In the genomic region with DNA sequence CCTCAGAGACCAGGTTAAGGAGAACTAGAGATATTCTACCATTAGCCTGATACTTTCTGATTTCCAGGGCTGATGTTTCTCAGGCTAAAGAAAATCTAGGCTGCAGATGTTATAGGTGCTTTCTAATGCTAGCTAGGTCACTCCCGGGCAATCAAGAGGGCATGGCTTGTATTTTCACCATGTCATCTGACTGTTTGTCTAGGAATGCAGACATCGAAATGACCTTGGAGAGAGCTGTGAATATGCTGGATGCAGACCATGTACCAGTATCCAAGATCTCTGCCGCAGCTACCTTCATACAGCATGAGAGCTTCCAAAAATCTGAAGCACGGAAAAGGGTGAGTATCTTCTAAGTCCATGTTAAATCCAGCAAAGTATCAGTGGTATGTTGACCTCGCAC, we compare ENCODE assay signal across 22 mouse cellular contexts. TPM values are rescaled to one million over a fixed set of nuclear protein-coding genes. Genes with fewer than 3 reads are reported as not detected.
DNase-seq lines count a peak whose midpoint lies in the region; ATAC-seq and TF ChIP-seq lines count a peak whose summit lies in the region.
"Had no signal": no experiment of that assay in that cellular context is flagged by ENCODE, and none has a peak within 500 bp of the region (broad histone marks: within the 10 kb centered on the region; RNA-seq: fewer than 3 reads in every experiment).

No protein-coding gene starts in this region.

- ATAC-seq in heart, embryonic 14.5 days (ENCODE audit: insufficient number of reproducible peaks, insufficient read depth, low FRiP score, low read depth), result no peak
- ATAC-seq in heart, embryonic 16.5 days (replicated peaks; ENCODE audit: extremely low read depth, insufficient read depth, low FRiP score), result peak; percentile 70; the same call in 1 of the 2 replicates
- ATAC-seq: forebrain, embryonic 14.5 days had no signal

- H3K9me3 ChIP-seq in heart, embryonic 14.5 days (ENCODE audit: control insufficient read depth, low read length), result no peaks in the 10 kb centered on the region
- no peaks in the 10 kb centered on the region for H3K9me3 ChIP-seq in heart, embryonic 16.5 days (replicated peaks; ENCODE audit: control insufficient read depth, low read length)
- no peaks in the 10 kb centered on the region for H3K9me3 ChIP-seq in heart, embryonic 10.5 days
- H3K9me3 ChIP-seq: embryonic facial prominence, embryonic 13.5 days; embryonic facial prominence, embryonic 15.5 days; forebrain, embryonic 10.5 days; forebrain, embryonic 12.5 days had no signal

- WGBS in heart, adult 2 months, result 63% methylated on average over 5 of the region's 5 CpGs
- 52% methylated on average over 5 of the region's 5 CpGs for WGBS in heart, embryonic 14.5 days
- 62% methylated on average over 5 of the region's 5 CpGs for WGBS in heart, embryonic 16.5 days
- WGBS in heart, embryonic 10.5 days, result 83% methylated on average over 5 of the region's 5 CpGs

- no peak for DNase-seq in heart, adult 2 months
- DNase-seq in heart, postnatal 36 days, result no peak
- no peak for DNase-seq in heart, postnatal 25 days (ENCODE audit: low spot score)
- DNase-seq in heart, embryonic 10.5 days (ENCODE audit: low spot score), result no peak
- DNase-seq: adrenal gland, adult 2 months; adrenal gland, postnatal 10 days; adrenal gland, postnatal 25 days; cerebellum, adult 11 months; cerebellum, adult 18-20 months; cerebellum, adult 8-10 months; cerebellum, adult 9-11 months; cerebellum, postnatal 14 days; cerebellum, postnatal 36 days; embryo, embryonic 11 days had no signal

- no peaks in the 10 kb centered on the region; the same call in 1 of the 2 replicates for H3K79me2 ChIP-seq in heart, adult 2 months (replicated peaks; ENCODE audit: control insufficient read depth, insufficient read depth, low read length)

- H3K4me3 ChIP-seq in heart, adult 2 months, result no peak overlapping the region
- H3K4me3 ChIP-seq in heart, embryonic 14.5 days (ENCODE audit: control insufficient read depth in 1 of 2, insufficient read depth in 1 of 2, low read depth in 1 of 2, low read length in 2 of 2), result no peak overlapping the region
- no peak overlapping the region for H3K4me3 ChIP-seq in heart, embryonic 16.5 days (ENCODE audit: low read length)
- H3K4me3 ChIP-seq in heart, embryonic 10.5 days, result no peak overlapping the region
- H3K4me3 ChIP-seq: embryonic facial prominence, embryonic 13.5 days; embryonic facial prominence, embryonic 15.5 days; erythroblast, embryonic 14.5 days; forebrain, embryonic 10.5 days; forebrain, embryonic 12.5 days had no signal

- H3K27ac ChIP-seq in heart, adult 2 months, result peak overlapping the region; percentile 47
- peak overlapping the region; percentile 56 to 77; a peak in 3 of 4 replicates for H3K27ac ChIP-seq in heart, embryonic 14.5 days (replicated peaks in 1 of 2; ENCODE audit: control insufficient read depth in 1 of 2, insufficient read depth in 1 of 2, low read depth in 2 of 2, low read length in 2 of 2)
- peak overlapping the region; percentile 43 for H3K27ac ChIP-seq in heart, embryonic 16.5 days (ENCODE audit: low read length)
- H3K27ac ChIP-seq in heart, embryonic 10.5 days, result no peak overlapping the region
- H3K27ac ChIP-seq: embryonic facial prominence, embryonic 13.5 days; embryonic facial prominence, embryonic 15.5 days; forebrain, embryonic 10.5 days; forebrain, embryonic 12.5 days had no signal

- intact Hi-C loops in heart, adult 2 months (cut with DNase I), result no loop called here
- intact Hi-C loops in heart, postnatal 36 days (cut with DNase I), result loop anchor here (2.0 kb wide), 1 partner anchor 16 kb away; no protein-coding TSS in a partner anchor
- intact Hi-C loops in heart, postnatal 25 days (cut with DNase I), result no loop called here

- no peak for TF ChIP-seq POLR2A in heart, adult 2 months (IDR thresholded peaks at IDR 0.05; ENCODE audit: insufficient read depth, low read depth, low read length)

- H3K27me3 ChIP-seq in heart, adult 2 months (ENCODE audit: control insufficient read depth, insufficient read depth, low read length), result no peaks in the 10 kb centered on the region
- no peaks in the 10 kb centered on the region for H3K27me3 ChIP-seq in heart, embryonic 14.5 days (ENCODE audit: control insufficient read depth, insufficient read depth, low read length)
- no peaks in the 10 kb centered on the region for H3K27me3 ChIP-seq in heart, embryonic 16.5 days (ENCODE audit: control insufficient read depth, insufficient read depth, low read length)
- H3K27me3 ChIP-seq in heart, embryonic 10.5 days (ENCODE audit: insufficient read depth, poor library complexity, severe bottlenecking), result no peaks in the 10 kb centered on the region
- H3K27me3 ChIP-seq: embryonic facial prominence, embryonic 13.5 days; embryonic facial prominence, embryonic 15.5 days had no signal

- no peak for TF ChIP-seq EP300 in heart, adult 2 months (IDR thresholded peaks at IDR 0.05; ENCODE audit: insufficient read depth, low read depth, low read length)

- H3K4me1 ChIP-seq in heart, adult 2 months (ENCODE audit: control insufficient read depth, insufficient read depth, low read length), result no peaks in the 10 kb centered on the region; the same call in none of the 2 replicates
- peaks cover 0 to 31% of the 10 kb centered on the region in 2 experiments; a peak in 3 of 4 replicates for H3K4me1 ChIP-seq in heart, embryonic 14.5 days (ENCODE audit: control insufficient read depth in 2 of 2, insufficient read depth in 2 of 2, low read length in 2 of 2)
- peaks cover 11% of the 10 kb centered on the region; the same call in 1 of the 2 replicates for H3K4me1 ChIP-seq in heart, embryonic 16.5 days (ENCODE audit: control insufficient read depth, insufficient read depth, low read length)
- peaks cover 10% of the 10 kb centered on the region for H3K4me1 ChIP-seq in heart, embryonic 10.5 days
- H3K4me1 ChIP-seq: embryonic facial prominence, embryonic 13.5 days; embryonic facial prominence, embryonic 15.5 days; forebrain, embryonic 10.5 days; forebrain, embryonic 12.5 days had no signal

- H3K36me3 ChIP-seq in heart, adult 2 months (ENCODE audit: control insufficient read depth, insufficient read depth, low read length), result peaks cover 23% of the 10 kb centered on the region
- H3K36me3 ChIP-seq in heart, embryonic 14.5 days (ENCODE audit: control insufficient read depth, insufficient read depth, low read length), result peaks cover 80% of the 10 kb centered on the region
- peaks cover 36% of the 10 kb centered on the region for H3K36me3 ChIP-seq in heart, embryonic 16.5 days (ENCODE audit: control insufficient read depth, insufficient read depth)
- peaks cover 68% of the 10 kb centered on the region for H3K36me3 ChIP-seq in heart, embryonic 10.5 days
- H3K36me3 ChIP-seq: embryonic facial prominence, embryonic 13.5 days; embryonic facial prominence, embryonic 15.5 days; forebrain, embryonic 12.5 days had no signal

- no peak overlapping the region for H3K9ac ChIP-seq in heart, adult 2 months (ENCODE audit: low read depth, low read length)
- H3K9ac ChIP-seq in heart, embryonic 14.5 days (ENCODE audit: low read length), result no peak overlapping the region
- H3K9ac ChIP-seq in heart, embryonic 16.5 days (ENCODE audit: low read length), result no peak overlapping the region
- H3K9ac ChIP-seq: embryonic facial prominence, embryonic 13.5 days; embryonic facial prominence, embryonic 15.5 days; forebrain, embryonic 12.5 days had no signal

- H3K4me2 ChIP-seq in heart, embryonic 14.5 days (ENCODE audit: low read length), result 0 out of 2 replicates have a peak overlapping the region, but pooled peaks have one; percentile 4
- H3K4me2 ChIP-seq in heart, embryonic 16.5 days (ENCODE audit: low read depth, low read length), result no peak overlapping the region
- H3K4me2 ChIP-seq: embryonic facial prominence, embryonic 13.5 days; embryonic facial prominence, embryonic 15.5 days; forebrain, embryonic 12.5 days had no signal

- no peak for TF ChIP-seq CTCF in heart, adult 2 months (IDR thresholded peaks at IDR 0.05)

RNA-seq across cellular contexts. Expression of a gene that starts 17.3 kb away (rescaled TPM):
- 100 to 1,000 TPM; 123 to 133 TPM for total RNA-seq in heart, adult 2 months (2021)
- polyA plus RNA-seq in heart, adult 2 months (2012; rRNA removed), result 62.3 and 74.5 TPM in 2 replicates
- 100 to 1,000 TPM; 163 to 168 TPM for total RNA-seq in heart, postnatal 36 days (2021)
- polyA plus RNA-seq in heart, embryonic 14.5 days (2014; fragmentation: Nextera tagmentation; extraction: Ambion mirVana), result 157 and 162 TPM in 2 replicates
- 100 to 1,000 TPM; 137 to 142 TPM for total RNA-seq in heart, postnatal 25 days (2021)
- polyA plus RNA-seq in heart, embryonic 16.5 days (2015; fragmentation: Nextera tagmentation; extraction: Ambion mirVana), result 116 and 117 TPM in 2 replicates
- polyA plus RNA-seq in heart, embryonic 10.5 days (2016; fragmentation: Nextera tagmentation; extraction: Ambion mirVana), result 66.8 and 109 TPM in 2 replicates
- polyA plus RNA-seq: erythroblast, embryonic 14.5 days had no signal
